Mouse (Mus musculus): ENCODE data around the gene Gphb5.

DNA sequence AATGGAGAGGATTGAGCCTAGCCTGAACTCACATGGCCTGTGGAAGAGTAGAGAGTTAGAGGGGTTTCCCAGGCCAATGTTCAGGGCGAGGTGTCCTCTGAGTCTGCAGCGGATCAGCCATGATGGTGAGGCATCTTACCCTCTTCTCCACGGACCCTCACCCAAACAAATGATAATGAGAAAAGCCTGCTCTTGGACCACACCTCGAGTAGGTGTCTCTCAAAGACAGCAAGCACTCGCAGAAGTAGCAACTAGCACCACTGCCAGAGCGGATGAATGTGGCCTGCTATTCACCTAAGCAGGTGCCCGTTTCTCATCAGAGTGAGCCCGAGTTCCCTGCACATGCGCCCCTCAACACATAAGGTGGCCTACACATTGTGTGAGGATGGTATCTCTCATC is 29.9 kb downstream of the Gphb5 start:
- TF ChIP-seq CTCF (IDR thresholded peaks at IDR 0.05; ENCODE audit: extremely low read depth, insufficient read depth, low read length) (no peak), POLR2A (IDR thresholded peaks at IDR 0.05; ENCODE audit: extremely low read depth, insufficient read depth, low read length) (no peak)
